Mouse (Mus musculus): ENCODE results near the gene Wdr93.
"Not testable (repeated sequence)": the region's sequence is repeated elsewhere in the genome, so short reads cannot be mapped to it uniquely, and the experiment has no call there.

The Wdr93 gene

GRCm38 (mm10) chr7:79749511-79749910 lies 6.5 kb downstream of the Wdr93 start:
- DNase-seq (ENCODE audit: low spot score) = no peak

GRCm38 (mm10) chr7:79756334-79756733 lies 13.4 kb downstream of the Wdr93 start:
- no peak for DNase-seq (ENCODE audit: low spot score)

GRCm38 (mm10) chr7:79758176-79758575 lies 15.2 kb downstream of the Wdr93 start:
- DNase-seq (ENCODE audit: low spot score) = peak; percentile 46

GRCm38 (mm10) chr7:79759766-79760165 lies 16.8 kb downstream of the Wdr93 start:
- no peak for DNase-seq (ENCODE audit: low spot score)

GRCm38 (mm10) chr7:79761124-79761876 lies 18.3 kb downstream of the Wdr93 start:
- no peak for DNase-seq (ENCODE audit: low spot score)

- DNase-seq (ENCODE audit: low spot score) = no peak
These were observed 19.1 kb downstream of the Wdr93 start for GRCm38 (mm10) chr7:79762106-79762505.

GRCm38 (mm10) chr7:79765991-79766390 lies 23.0 kb downstream of the Wdr93 start:
- no peak for DNase-seq (ENCODE audit: low spot score)

- DNase-seq (ENCODE audit: low spot score) = no peak
These were observed 26.7 kb downstream of the Wdr93 start for GRCm38 (mm10) chr7:79769664-79770063.

GRCm38 (mm10) chr7:79771561-79772512 lies 28.9 kb downstream of the Wdr93 start:
- no peak for DNase-seq (ENCODE audit: low spot score)

- peak; percentile 73 for DNase-seq (ENCODE audit: low spot score)
These were observed 38.0 kb downstream of the Wdr93 start for GRCm38 (mm10) chr7:79780647-79781626.

- no peak for DNase-seq (ENCODE audit: low spot score)
These were observed 39.0 kb downstream of the Wdr93 start for GRCm38 (mm10) chr7:79781826-79782515.

GRCm38 (mm10) chr7:79782516-79782855 lies 39.5 kb downstream of the Wdr93 start:
- no peak for DNase-seq (ENCODE audit: low spot score)

GRCm38 (mm10) chr7:79786295-79786694 lies 43.3 kb downstream of the Wdr93 start:
- DNase-seq (ENCODE audit: low spot score) = peak; percentile 68

GRCm38 (mm10) chr7:79789812-79790211 lies 46.8 kb downstream of the Wdr93 start:
- DNase-seq (ENCODE audit: low spot score) = not testable (repeated sequence)

GRCm38 (mm10) chr7:79792635-79793421 lies 49.9 kb downstream of the Wdr93 start:
- DNase-seq (ENCODE audit: low spot score) = no peak

- no peak for DNase-seq (ENCODE audit: low spot score)
These were observed 50.7 kb downstream of the Wdr93 start, which contains the start of gene Mesp1 for GRCm38 (mm10) chr7:79793688-79794087. TSS of gene Mesp1 (minus strand) at chr7:79793788.

- DNase-seq (ENCODE audit: low spot score) = no peak
These were observed 55.6 kb downstream of the Wdr93 start for GRCm38 (mm10) chr7:79798606-79799005.

GRCm38 (mm10) chr7:79799048-79799447 lies 56.1 kb downstream of the Wdr93 start:
- DNase-seq (ENCODE audit: low spot score) = peak; percentile 75

GRCm38 (mm10) chr7:79799506-79799905 lies 56.5 kb downstream of the Wdr93 start:
- DNase-seq (ENCODE audit: low spot score) = no peak

GRCm38 (mm10) chr7:79800336-79800735 lies 57.4 kb downstream of the Wdr93 start:
- DNase-seq (ENCODE audit: low spot score) = no peak

Measured in lung, postnatal 25 days (tissue).